Mouse (Mus musculus): ENCODE data around the gene Cds2. TPM values are rescaled to one million over a fixed set of nuclear protein-coding genes. Genes with fewer than 3 reads are reported as not detected.
"Not testable (repeated sequence)": the region's sequence is repeated elsewhere in the genome, so short reads cannot be mapped to it uniquely, and the experiment has no call there.

Cds2 gene
- total RNA-seq (2015) (17.9 and 32.0 TPM in 2 replicates), total RNA-seq (2017) (24.4 and 26.3 TPM in 2 replicates)

- peak; percentile 83 for ATAC-seq (ENCODE audit: poor library complexity, severe bottlenecking)
Observed at GRCm38 (mm10) chr2:132262879-132263398, at the start of gene Cds2. Gene Cds2 (plus strand): TSS chr2:132263148.

GRCm38 (mm10) chr2:132221611-132222073 lies 41.3 kb upstream of the Cds2 start:
- no peak for ATAC-seq (ENCODE audit: poor library complexity, severe bottlenecking)

- ATAC-seq (ENCODE audit: poor library complexity, severe bottlenecking), result peak; percentile 89
Observed at GRCm38 (mm10) chr2:132224359-132224758, 38.6 kb upstream of the Cds2 start.

GRCm38 (mm10) chr2:132232413-132232945 lies 30.5 kb upstream of the Cds2 start:
- ATAC-seq (ENCODE audit: poor library complexity, severe bottlenecking), result no peak

DNA sequence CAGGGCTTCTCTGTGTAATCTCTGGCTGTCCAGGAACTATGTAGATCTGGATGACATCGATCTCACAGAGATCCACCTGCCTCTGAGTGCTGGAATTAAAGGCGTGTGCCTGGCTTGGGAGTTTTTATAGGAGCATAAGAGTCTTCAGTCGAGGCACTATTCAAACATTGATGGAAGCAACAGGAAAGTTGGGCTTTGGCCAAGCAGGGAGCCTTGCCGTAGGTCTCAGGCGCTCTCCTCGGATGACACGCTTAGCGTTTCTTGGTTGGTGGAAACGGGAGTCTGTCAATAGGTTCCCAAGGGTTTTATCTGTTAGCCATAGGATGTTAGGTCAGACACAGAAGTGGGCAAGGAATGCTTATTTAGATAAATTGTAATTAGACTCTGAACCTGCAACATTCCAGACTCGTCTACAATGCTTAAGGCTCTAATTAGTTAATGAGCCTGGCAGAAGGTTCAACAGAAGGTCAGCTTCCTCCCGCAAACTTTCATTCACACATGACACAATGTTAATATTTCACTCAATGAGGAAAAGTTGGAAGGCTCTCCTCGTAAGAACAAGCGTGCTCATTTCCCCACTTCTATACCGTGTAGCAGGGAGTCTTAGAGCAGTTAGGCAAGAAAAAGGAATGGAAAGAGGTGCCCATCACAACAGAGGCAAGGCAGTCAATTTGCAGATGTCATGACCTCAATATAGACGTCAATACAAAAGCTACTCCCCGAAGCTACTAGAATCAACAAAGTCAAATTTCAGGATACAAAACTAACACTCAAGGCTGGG lies 28.8 kb upstream of the Cds2 start:
- ATAC-seq (ENCODE audit: poor library complexity, severe bottlenecking), result no peak

GRCm38 (mm10) chr2:132235291-132235690 lies 27.7 kb upstream of the Cds2 start:
- ATAC-seq (ENCODE audit: poor library complexity, severe bottlenecking), result no peak

GRCm38 (mm10) chr2:132235975-132236374 lies 27.0 kb upstream of the Cds2 start:
- ATAC-seq (ENCODE audit: poor library complexity, severe bottlenecking), result no peak

GRCm38 (mm10) chr2:132239434-132239833 lies 23.5 kb upstream of the Cds2 start:
- not testable (repeated sequence) for ATAC-seq (ENCODE audit: poor library complexity, severe bottlenecking)

DNA sequence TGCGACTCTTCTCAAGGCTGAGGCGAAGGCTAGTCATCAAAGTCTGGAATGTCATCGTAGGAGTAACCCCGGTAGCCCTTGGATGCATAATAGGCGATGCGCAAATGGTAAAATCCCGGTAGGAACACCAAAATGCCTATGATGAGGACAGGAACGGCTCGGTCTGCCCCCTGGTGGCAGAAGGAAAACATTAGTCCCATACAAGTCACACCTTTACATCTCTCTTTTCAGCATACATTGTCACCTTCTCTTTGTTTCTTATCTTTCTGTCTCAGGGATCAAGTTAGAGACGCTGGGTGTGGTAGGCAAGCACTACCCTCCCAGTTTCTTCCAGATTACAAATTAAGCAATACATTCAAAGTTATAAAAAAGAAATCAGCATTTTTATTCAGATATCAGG lies 22.5 kb upstream of the Cds2 start:
- peak; percentile 50; the same call in 1 of the 2 replicates for ATAC-seq (ENCODE audit: poor library complexity, severe bottlenecking)

GRCm38 (mm10) chr2:132243370-132243769 lies 19.6 kb upstream of the Cds2 start:
- peak; percentile 63 for ATAC-seq (ENCODE audit: poor library complexity, severe bottlenecking)

DNA sequence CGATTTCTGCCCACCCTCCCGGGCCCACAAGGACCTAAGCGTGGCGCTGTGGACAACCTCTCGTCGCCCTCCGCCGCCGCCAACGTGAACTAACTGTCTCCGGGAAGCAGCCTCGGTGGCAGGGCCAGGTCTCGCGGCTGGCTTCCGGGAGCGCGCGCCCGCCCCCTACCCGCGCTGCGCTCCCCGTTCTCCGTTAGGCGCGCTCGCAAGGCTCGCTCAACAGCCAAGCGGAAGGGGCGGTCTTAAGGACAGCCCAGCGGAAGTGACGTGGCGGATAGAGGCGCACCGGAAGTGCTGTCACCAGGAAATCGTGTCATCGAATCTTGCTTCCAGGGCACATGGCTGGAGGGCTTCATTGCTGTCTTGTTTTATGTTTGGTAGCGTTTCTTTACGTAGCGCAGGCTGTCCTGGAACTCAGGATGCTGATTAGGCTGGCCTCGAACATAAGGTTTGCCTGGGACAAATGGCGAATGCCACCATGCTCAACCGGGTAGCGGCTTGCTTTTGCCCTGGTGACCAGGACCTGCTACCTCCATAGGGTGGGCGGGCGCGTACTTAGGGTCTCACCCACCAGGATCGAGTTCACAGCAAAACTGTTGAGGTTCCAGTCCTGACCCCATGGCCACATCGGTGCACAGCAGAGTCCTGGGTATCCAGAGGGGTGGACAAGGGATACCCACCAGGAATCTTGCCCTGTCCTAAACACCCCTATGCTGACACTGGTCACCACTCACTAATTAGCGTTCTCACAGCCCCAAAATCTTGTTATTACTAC lies 15.2 kb upstream of the Cds2 start, which contains the start of gene Tmem230:
Tmem230 (minus strand) TSS at position 269 of the 775 bp plus-strand sequence.
- ATAC-seq (ENCODE audit: poor library complexity, severe bottlenecking), result peak; percentile 88

- ATAC-seq (ENCODE audit: poor library complexity, severe bottlenecking), result no peak
Observed at GRCm38 (mm10) chr2:132251911-132252310, 11.0 kb upstream of the Cds2 start.

DNA sequence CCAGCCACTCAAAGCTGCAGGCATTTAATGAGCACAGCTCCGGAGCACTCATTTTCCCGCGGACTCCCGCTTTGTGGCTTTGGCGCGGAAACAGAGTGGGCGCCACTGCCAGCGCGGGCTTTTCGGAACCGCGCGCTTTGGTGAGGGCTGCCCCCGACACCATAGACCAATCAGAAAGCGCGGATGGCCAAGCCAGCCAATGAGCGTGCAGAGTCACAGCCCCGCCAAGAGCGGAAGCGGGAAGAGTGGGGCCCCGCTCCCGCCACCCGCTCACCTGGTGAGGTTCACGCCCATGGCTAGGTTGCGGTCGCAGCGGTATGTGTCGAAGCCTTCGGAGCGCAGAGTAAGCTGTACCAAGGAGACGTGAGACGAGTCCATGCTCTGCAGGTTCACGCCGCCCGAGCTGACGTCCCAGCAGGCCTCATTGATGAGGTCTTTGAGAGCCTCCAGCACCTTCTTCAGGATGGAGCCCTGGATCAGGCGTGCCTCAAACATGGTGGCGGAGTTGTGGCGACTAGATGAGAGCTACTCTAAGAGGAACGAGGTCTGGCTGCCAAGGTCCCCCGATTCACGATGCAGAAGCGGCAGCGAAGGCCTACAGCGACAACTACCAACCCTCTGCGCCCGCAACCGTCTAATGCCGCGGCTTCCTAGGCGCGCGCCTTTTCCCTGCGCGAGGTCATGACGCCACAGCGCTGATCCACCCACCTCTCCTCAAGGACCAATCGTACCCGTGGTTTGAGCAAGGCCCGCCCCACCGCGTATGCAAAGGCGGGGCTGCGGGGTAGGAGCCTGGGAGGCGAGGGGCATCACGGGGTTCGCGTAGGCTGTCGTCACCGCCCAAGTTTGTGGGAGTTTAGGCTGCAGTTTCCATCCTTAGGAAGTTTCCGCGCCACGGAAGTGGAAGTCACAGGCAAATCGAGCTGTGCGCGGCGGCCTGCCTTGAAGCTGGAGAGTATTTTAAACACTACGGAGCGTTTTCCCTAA lies 10.1 kb upstream of the Cds2 start, which contains the start of gene Pcna:
Pcna (minus strand) TSS at position 773 of the 987 bp plus-strand sequence.
- peak; percentile 93 for ATAC-seq (ENCODE audit: poor library complexity, severe bottlenecking)

DNA sequence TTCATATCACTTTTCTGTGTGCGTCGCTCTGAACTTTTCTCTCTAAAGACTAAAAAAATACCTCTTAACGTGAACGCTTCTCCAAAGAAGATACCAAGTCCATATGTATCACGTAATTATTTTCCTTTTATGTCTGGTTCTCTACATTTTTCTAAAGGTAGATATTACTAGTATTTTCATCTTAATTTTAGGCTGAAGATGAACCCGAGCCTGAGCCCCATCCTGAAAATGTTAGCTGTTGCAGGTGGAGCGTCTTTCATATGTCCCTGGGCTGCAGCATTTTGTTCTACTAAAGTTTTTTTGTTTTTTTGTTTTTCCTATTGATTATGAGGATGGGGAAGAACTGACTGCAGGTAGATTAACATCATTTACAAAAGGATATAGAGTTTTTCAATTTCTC lies 9.3 kb upstream of the Cds2 start:
- ATAC-seq (ENCODE audit: poor library complexity, severe bottlenecking), result no peak

GRCm38 (mm10) chr2:132257350-132258068 lies 5.4 kb upstream of the Cds2 start:
- no peak for ATAC-seq (ENCODE audit: poor library complexity, severe bottlenecking)

GRCm38 (mm10) chr2:132260601-132261000 lies 2.3 kb upstream of the Cds2 start:
- ATAC-seq (ENCODE audit: poor library complexity, severe bottlenecking), result no peak

DNA sequence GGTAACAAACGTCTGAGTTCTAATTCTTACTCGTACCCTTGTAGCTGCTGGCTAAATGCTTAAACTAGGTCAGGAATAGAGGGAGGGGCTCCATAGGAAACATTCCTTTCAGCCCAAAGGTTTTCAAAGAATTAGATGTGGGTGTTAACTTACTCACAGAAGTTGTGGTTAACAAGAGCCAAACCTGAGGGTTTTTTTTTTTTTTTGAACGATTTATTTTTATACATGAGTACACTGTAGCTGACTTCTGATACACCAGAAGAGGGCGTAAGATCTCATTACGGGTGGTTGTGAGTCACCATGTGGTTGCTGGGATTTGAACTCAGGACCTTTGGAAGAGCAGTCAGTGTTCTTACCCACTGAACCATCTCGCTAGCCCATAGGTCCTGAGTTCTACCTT lies 773 bp upstream of the Cds2 start:
- no peak for ATAC-seq (ENCODE audit: poor library complexity, severe bottlenecking)

- peak; percentile 14; the same call in 1 of the 2 replicates for ATAC-seq (ENCODE audit: poor library complexity, severe bottlenecking)
Observed at GRCm38 (mm10) chr2:132263421-132264265, 695 bp downstream of the Cds2 start.

Data from megakaryocyte, adult 5-6 weeks (primary cell).